Mouse (Mus musculus) neural tube, embryonic 15.5 days (tissue): Measurements from ENCODE around the gene Pitpna. TPM values are rescaled to one million over a fixed set of nuclear protein-coding genes. Genes with fewer than 3 reads are reported as not detected.
"Not testable (repeated sequence)": the region's sequence is repeated elsewhere in the genome, so short reads cannot be mapped to it uniquely, and the experiment has no call there.

Source experiments
- ATAC-seq: fragments of 200-750 bp; cut with Nextera tagmentation; 2 replicates; pipeline ENCODE4 v1.8.0; 2017; ENCODE audit warnings: mild to moderate bottlenecking, moderate TSS enrichment, moderate library complexity; ENCODE audit not compliant: low FRiP score
- H3K27ac ChIP-seq: fragments of 300-500 bp; sonication (generic); replicated peaks from 2 replicates; pipeline ENCODE4 v1.5.1; 2015; ENCODE audit warnings: mild to moderate bottlenecking, inconsistent platforms
- H3K27me3 ChIP-seq: fragments of 300-500 bp; sonication (generic); replicated peaks from 2 replicates; pipeline ENCODE4 v1.6.1; 2015; ENCODE audit warnings: inconsistent platforms
- H3K36me3 ChIP-seq: fragments of 300-500 bp; sonication (generic); 2 replicates; pipeline ENCODE4 v1.6.1; 2015; ENCODE audit warnings: inconsistent platforms
- H3K4me1 ChIP-seq: fragments of 300-500 bp; sonication (generic); 2 replicates; pipeline ENCODE4 v1.6.1; 2015; ENCODE audit warnings: inconsistent platforms
- H3K4me2 ChIP-seq: fragments of 300-500 bp; sonication (generic); 2 replicates; pipeline ENCODE4 v1.6.1; 2015; ENCODE audit warnings: inconsistent platforms, mild to moderate bottlenecking, moderate library complexity
- H3K4me3 ChIP-seq: fragments of 300-500 bp; sonication (generic); replicated peaks from 2 replicates; pipeline ENCODE4 v1.5.1; 2015; ENCODE audit warnings: mild to moderate bottlenecking, inconsistent platforms
- H3K9ac ChIP-seq: fragments of 300-500 bp; sonication (generic); replicated peaks from 2 replicates; pipeline ENCODE4 v1.6.1; 2015; ENCODE audit warnings: mild to moderate bottlenecking, inconsistent platforms
- H3K9me3 ChIP-seq: fragments of 300-500 bp; sonication (generic); replicated peaks from 2 replicates; pipeline ENCODE4 v1.6.1; 2016; ENCODE audit warnings: inconsistent platforms
- WGBS: fragments of 180-500 bp; shearing (Covaris S2); methylation state at CpG from one replicate; pipeline ENCODE4 v1.1.7; 2015; ENCODE audit warnings: mixed read lengths; 5-methylcytosine and 5-hydroxymethylcytosine counted together
- polyA plus RNA-seq: library from polyadenylated mRNA; unstranded; fragments of >200 nt; fragmentation: Nextera tagmentation; extraction: Ambion mirVana; gene quantifications from 2 replicates; pipeline ENCODE4 v1.2.1, GENCODE M21; 2015

Pitpna gene
- polyA plus RNA-seq, 1 experiment from 2014 or later, result 117 TPM

- H3K9me3 ChIP-seq, result no peaks in the 10 kb centered on the region
- no peak overlapping the region for H3K4me2 ChIP-seq
- H3K36me3 ChIP-seq, result peaks cover 16% of the 10 kb centered on the region
- peaks cover 35% of the 10 kb centered on the region for H3K4me1 ChIP-seq
- H3K9ac ChIP-seq, result no peak overlapping the region
- no peaks in the 10 kb centered on the region for H3K27me3 ChIP-seq
- 46% methylated on average over 9 of the region's 9 CpGs for WGBS
- no peak overlapping the region for H3K4me3 ChIP-seq
- no peak for ATAC-seq
- H3K27ac ChIP-seq, result peak overlapping the region; percentile 42
Measured at GRCm38 (mm10) chr11:75551961-75552441, 35.9 kb upstream of the Pitpna start.

DNA sequence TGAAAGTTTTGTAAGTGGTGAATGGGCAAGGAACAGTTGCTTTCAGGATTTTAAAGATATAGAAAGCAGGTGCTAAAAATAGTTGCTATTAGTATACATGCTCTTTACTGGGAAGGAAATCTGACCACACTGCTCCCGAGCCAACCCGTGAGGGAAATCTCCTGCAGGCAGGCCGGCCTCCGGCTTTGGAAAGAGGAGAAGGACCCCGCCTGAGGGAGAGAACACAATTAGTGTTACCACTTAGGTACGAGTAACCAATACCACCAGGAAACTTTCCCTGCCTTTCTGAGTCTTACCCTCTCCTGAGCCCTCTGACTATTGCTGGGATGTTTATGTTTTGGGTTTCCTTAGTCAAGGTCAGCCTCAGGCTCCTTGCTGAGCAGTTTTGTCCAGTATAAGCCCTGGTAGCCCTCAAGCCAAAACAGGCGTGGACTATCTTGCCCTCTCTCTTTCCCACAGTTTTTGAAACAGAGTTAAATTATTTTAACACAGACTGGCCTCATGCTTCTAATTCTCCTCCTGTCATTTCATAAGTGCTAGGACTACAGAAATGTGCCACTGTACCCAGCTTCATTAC lies 34.9 kb upstream of the Pitpna start:
- no peaks in the 10 kb centered on the region for H3K27me3 ChIP-seq
- H3K27ac ChIP-seq, result 0 out of 2 replicates have a peak overlapping the region, but pooled peaks have one; percentile 28
- H3K9ac ChIP-seq, result no peak overlapping the region
- H3K9me3 ChIP-seq, result no peaks in the 10 kb centered on the region
- no peak overlapping the region for H3K4me2 ChIP-seq
- H3K4me1 ChIP-seq, result peaks cover 35% of the 10 kb centered on the region
- WGBS, result 73% methylated on average over 7 of the region's 7 CpGs
- no peak overlapping the region for H3K4me3 ChIP-seq
- no peak for ATAC-seq
- peaks cover 13% of the 10 kb centered on the region for H3K36me3 ChIP-seq

- H3K27me3 ChIP-seq, ATAC-seq, H3K4me2 ChIP-seq, H3K9me3 ChIP-seq, H3K9ac ChIP-seq, H3K4me3 ChIP-seq, H3K27ac ChIP-seq: not testable (repeated sequence)
- peaks cover 20% of the 10 kb centered on the region for H3K4me1 ChIP-seq
- H3K36me3 ChIP-seq, result peaks cover 18% of the 10 kb centered on the region
- WGBS, result 94% methylated on average over 6 of the region's 6 CpGs
Measured at GRCm38 (mm10) chr11:75556006-75556405, 31.9 kb upstream of the Pitpna start.

- Histone ChIP-seq H3K36me3 (peaks cover 26% of the 10 kb centered on the region), H3K9ac (no peak overlapping the region), H3K27ac (no peak overlapping the region), H3K27me3 (no peaks in the 10 kb centered on the region), H3K4me3 (no peak overlapping the region), H3K4me1 (peaks cover 9% of the 10 kb centered on the region), H3K4me2 (no peak overlapping the region), H3K9me3 (no peaks in the 10 kb centered on the region)
- 79% methylated on average over 6 of the region's 6 CpGs for WGBS
- no peak for ATAC-seq
Measured at GRCm38 (mm10) chr11:75557142-75557541, 30.8 kb upstream of the Pitpna start.

- H3K9me3 ChIP-seq, result no peaks in the 10 kb centered on the region
- no peak for ATAC-seq
- H3K4me1 ChIP-seq, result no peaks in the 10 kb centered on the region
- no peak overlapping the region for H3K4me3 ChIP-seq
- no peak overlapping the region for H3K9ac ChIP-seq
- no peaks in the 10 kb centered on the region for H3K27me3 ChIP-seq
- WGBS, result 95% methylated on average over 1 of the region's 1 CpGs
- peaks cover 31% of the 10 kb centered on the region for H3K36me3 ChIP-seq
- H3K27ac ChIP-seq, result no peak overlapping the region
- H3K4me2 ChIP-seq, result no peak overlapping the region
Measured at GRCm38 (mm10) chr11:75558101-75558500, 29.8 kb upstream of the Pitpna start.

- no peaks in the 10 kb centered on the region for H3K9me3 ChIP-seq
- H3K9ac ChIP-seq, result no peak overlapping the region
- H3K36me3 ChIP-seq, result peaks cover 43% of the 10 kb centered on the region
- H3K4me1 ChIP-seq, result 0 out of 2 replicates have a peak, but pooled peaks cover 3% of the 10 kb centered on the region
- no peaks in the 10 kb centered on the region for H3K27me3 ChIP-seq
- no peak overlapping the region for H3K4me3 ChIP-seq
- no peak for ATAC-seq
- H3K27ac ChIP-seq, result no peak overlapping the region; the same call in 1 of the 2 replicates
- 92% methylated on average over 8 of the region's 8 CpGs for WGBS
- H3K4me2 ChIP-seq, result no peak overlapping the region
Measured at GRCm38 (mm10) chr11:75559870-75560504, 27.9 kb upstream of the Pitpna start.

- Histone ChIP-seq H3K9me3 (no peaks in the 10 kb centered on the region), H3K4me3 (no peak overlapping the region), H3K4me2 (no peak overlapping the region), H3K9ac (no peak overlapping the region), H3K4me1 (0 out of 2 replicates have a peak, but pooled peaks cover 3% of the 10 kb centered on the region), H3K27ac (no peak overlapping the region), H3K27me3 (no peaks in the 10 kb centered on the region), H3K36me3 (peaks cover 46% of the 10 kb centered on the region)
- ATAC-seq, result no peak
- WGBS, result 77% methylated on average over 14 of the region's 14 CpGs
Measured at GRCm38 (mm10) chr11:75560530-75561409, 27.1 kb upstream of the Pitpna start.

- Histone ChIP-seq H3K4me2 (no peak overlapping the region), H3K4me3 (no peak overlapping the region), H3K4me1 (0 out of 2 replicates have a peak, but pooled peaks cover 3% of the 10 kb centered on the region), H3K27me3 (no peaks in the 10 kb centered on the region), H3K27ac (no peak overlapping the region), H3K9ac (no peak overlapping the region), H3K9me3 (no peaks in the 10 kb centered on the region), H3K36me3 (peaks cover 52% of the 10 kb centered on the region)
- ATAC-seq, result no peak
- 79% methylated on average over 5 of the region's 5 CpGs for WGBS
Measured at GRCm38 (mm10) chr11:75561410-75561791, 26.5 kb upstream of the Pitpna start.

DNA sequence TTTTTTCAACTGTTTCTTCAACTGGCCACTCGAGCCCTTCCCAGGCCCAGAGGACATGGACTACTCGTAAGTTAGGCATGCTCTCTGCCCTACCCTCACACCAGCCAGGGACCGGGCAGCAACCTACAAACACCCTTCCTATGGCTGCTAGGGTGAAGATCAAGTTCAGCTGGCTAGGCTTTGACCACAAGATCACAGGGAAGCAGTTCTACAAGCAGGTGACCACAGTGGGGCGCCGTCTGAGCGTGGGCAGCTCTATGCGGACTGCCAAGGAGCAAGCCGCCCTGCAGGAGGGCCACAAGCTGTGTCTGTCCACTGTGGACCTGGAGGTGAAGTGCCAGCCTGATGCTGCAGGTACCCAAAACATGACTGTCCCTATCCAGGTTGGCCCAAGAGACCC lies 25.1 kb upstream of the Pitpna start:
- H3K4me1 ChIP-seq, result 0 out of 2 replicates have a peak, but pooled peaks cover 3% of the 10 kb centered on the region
- ATAC-seq, result no peak
- H3K36me3 ChIP-seq, result peaks cover 61% of the 10 kb centered on the region
- no peaks in the 10 kb centered on the region for H3K27me3 ChIP-seq
- H3K9ac ChIP-seq, result no peak overlapping the region
- no peak overlapping the region for H3K4me2 ChIP-seq
- no peaks in the 10 kb centered on the region for H3K9me3 ChIP-seq
- H3K4me3 ChIP-seq, result no peak overlapping the region
- WGBS, result 87% methylated on average over 8 of the region's 8 CpGs
- no peak overlapping the region for H3K27ac ChIP-seq

DNA sequence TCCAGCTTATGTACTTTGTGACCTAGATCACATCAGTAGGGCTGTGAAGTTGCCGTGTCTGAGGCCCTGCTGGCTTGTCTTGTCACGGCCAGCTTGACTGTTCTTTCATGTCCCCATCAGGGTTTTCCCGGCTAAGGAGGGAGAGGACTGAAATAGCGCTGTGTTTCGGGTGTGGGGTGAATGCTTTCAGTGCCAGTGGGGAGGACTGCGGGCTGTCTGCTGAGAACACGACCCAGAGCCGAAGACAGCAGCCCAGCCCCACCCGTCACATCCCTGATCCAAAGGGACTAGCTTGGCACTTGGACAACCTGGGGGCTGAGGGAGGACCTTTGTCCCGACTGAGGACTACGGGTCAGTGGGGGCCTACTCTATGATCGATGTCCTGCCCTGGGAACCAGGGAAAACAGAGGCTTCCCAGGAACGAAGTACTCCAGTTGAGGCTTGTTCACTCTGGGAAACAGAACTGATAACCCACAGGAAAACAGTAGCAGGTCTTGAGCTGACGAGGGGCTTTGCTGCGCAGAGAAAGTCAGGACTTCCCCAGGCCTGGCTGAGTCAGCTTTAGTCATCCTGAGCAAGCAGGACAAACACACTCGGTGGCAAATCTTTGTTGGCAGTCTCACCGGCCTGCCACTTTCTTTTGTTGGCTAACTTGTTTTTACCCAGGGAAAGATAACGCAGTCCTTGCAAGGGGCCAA lies 23.9 kb upstream of the Pitpna start:
- Histone ChIP-seq H3K27me3 (no peaks in the 10 kb centered on the region), H3K4me1 (0 out of 2 replicates have a peak, but pooled peaks cover 3% of the 10 kb centered on the region), H3K9ac (no peak overlapping the region), H3K4me3 (no peak overlapping the region), H3K9me3 (no peaks in the 10 kb centered on the region), H3K36me3 (peaks cover 65% of the 10 kb centered on the region), H3K27ac (0 out of 2 replicates have a peak overlapping the region, but pooled peaks have one; percentile 5), H3K4me2 (no peak overlapping the region)
- ATAC-seq, result no peak
- 71% methylated on average over 18 of the region's 18 CpGs for WGBS

- no peaks in the 10 kb centered on the region for H3K27me3 ChIP-seq
- H3K9ac ChIP-seq, result no peak overlapping the region
- 75% methylated on average over 2 of the region's 2 CpGs for WGBS
- no peaks in the 10 kb centered on the region for H3K9me3 ChIP-seq
- H3K4me3 ChIP-seq, result no peak overlapping the region
- ATAC-seq, result no peak
- H3K36me3 ChIP-seq, result peaks cover 81% of the 10 kb centered on the region
- H3K27ac ChIP-seq, result no peak overlapping the region
- 0 out of 2 replicates have a peak, but pooled peaks cover 3% of the 10 kb centered on the region for H3K4me1 ChIP-seq
- H3K4me2 ChIP-seq, result no peak overlapping the region
Measured at GRCm38 (mm10) chr11:75565849-75566248, 22.0 kb upstream of the Pitpna start.
